Mouse (Mus musculus): ENCODE data around the gene Slc25a17. TPM values are rescaled to one million over a fixed set of nuclear protein-coding genes. Genes with fewer than 3 reads are reported as not detected.

The Slc25a17 gene
- total RNA-seq, 2 experiments from 2014 or later: 15.6 to 15.9 TPM

Other genes starting within 250 kb of the Slc25a17 start
- 10 to 100 TPM; 17.1 to 37.4 TPM for gene Mrtfa, start 170.1 kb downstream of the Slc25a17 start, total RNA-seq (2021)
- gene Mchr1, start 125.3 kb downstream of the Slc25a17 start, total RNA-seq (2021): 1 to 10 TPM; 1.5 to 1.9 TPM
- gene St13, start 39.3 kb upstream of the Slc25a17 start, total RNA-seq (2021): 10 to 100 TPM; 77.9 to 98.6 TPM
- gene Xpnpep3, start 39.3 kb upstream of the Slc25a17 start, total RNA-seq (2021): 1 to 10 TPM; 6.3 TPM
- not detected for gene Dnajb7, start 47.5 kb upstream of the Slc25a17 start, total RNA-seq (2021)
- 100 to 1,000 TPM; 106 to 113 TPM for gene Rbx1, start 105.5 kb upstream of the Slc25a17 start, total RNA-seq (2021)
- 10 to 100 TPM; 28.7 to 30.8 TPM for gene Ep300, start 224.5 kb upstream of the Slc25a17 start, total RNA-seq (2021)